Mouse (Mus musculus): Measurements from ENCODE around the gene Crip3.

The Crip3 gene

DNA sequence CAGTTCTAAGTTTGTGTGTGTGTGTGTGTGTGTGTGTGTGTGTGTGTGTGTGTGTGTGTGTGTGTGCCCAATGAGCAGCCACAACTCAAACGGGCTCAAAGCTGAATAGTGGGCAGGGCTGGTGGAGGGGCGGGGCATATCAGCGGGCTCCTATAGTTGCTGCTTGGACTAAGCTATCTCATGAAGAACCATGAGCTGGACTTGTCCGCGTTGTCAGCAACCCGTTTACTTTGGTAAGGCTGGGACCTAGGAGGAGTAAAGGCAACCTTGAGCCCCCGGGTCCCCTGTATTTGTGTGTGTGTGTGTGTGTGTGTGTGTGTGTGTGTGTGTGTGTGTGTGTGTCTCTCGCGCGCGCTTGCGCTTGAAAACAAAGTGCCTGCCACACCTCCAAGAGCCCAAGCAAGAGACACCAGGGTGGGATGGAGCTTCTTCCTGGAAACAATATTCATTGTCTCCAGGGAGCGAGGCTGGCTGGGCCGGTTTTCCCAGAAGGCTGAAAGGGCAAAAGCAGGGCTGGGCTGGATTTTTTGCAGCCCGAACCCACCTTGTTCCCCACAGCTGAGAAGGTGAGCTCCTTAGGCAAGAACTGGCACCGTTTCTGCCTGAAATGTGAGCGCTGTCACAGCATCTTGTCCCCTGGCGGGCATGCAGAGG, at the start of gene Crip3:
TSS of gene Crip3 (plus strand) at position 166 of the 654 bp plus-strand sequence.
- no peak for DNase-seq (ENCODE audit: low read depth, low spot score)

DNA sequence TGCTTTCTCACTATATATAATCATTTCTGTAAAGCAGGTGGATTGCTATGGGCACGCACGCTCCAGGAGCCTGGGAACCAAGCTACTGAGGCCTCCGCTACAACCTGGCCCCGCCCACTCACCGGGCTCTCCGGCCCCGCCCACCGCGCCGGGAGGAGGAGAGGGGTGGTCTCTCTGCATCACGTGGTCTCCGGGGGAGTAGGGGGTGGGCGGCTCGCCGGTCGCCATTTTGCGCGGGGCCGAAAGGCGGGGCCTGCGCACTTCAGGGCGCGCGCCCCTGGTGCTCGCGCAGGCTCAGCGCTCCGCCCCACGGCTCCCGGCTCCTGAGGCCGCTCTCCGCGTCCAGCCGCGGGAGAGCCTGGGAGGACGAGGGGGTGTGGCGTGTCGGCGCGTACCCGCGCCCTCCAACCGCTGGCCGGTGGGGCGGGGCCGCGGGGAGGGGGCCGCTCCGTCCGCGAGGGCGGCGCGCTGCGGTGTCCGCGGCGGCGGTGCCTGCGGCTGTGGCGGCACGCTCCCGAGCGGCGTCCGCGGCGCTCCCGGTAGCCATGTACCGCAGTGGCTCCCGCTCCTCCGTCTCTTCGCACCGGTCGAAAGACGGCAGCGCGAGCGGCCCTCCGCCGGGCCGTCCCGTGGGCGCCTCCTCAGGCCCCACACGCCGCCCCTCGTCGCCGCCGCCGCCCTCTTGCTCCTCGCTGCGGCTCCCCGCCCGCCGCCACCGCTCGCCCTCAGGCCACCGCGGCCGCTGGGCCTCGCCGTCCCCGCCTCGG, 45.2 kb upstream of the Crip3 start, which contains the start of gene Zfp318:
TSS of gene Zfp318 (plus strand) at position 438 of the 767 bp plus-strand sequence.
- DNase-seq (ENCODE audit: low read depth, low spot score), result peak; percentile 96

DNA sequence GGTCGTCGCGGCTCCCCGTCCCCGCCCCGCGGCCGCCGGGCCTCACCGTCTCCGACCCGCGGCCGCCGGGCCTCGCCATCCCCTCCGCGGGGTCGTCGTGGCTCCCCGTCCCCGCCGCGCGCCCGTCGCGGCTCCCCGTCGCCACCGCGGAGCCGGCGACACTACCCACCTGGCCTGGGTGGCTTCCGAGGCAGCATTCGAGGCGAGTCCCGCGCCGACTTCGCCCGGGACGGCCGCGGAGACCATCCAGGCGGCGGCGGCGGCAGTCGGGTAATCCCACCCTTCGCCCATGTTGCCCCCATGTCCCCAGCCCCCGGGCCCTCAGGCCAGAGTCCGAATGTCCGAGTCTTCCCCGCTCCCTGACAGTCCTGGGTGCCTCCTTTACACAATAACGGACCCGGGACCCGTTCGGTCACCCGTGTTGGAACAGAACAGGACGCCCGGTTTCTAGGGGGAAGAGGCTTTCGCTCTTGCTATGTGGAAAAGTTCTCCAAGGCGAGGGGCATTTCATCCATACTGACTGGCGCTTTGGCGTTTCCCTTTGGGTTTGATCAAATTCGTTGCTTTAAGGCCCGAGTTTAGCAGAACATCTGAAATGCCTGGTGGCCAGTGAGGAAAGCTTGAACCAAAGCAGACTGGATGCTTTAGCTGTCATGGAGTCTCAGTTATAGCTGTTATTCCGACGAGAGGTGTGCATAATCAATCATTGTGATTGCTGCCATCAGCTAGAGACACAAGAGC, 44.5 kb upstream of the Crip3 start:
- DNase-seq (ENCODE audit: low read depth, low spot score), result no peak

DNA sequence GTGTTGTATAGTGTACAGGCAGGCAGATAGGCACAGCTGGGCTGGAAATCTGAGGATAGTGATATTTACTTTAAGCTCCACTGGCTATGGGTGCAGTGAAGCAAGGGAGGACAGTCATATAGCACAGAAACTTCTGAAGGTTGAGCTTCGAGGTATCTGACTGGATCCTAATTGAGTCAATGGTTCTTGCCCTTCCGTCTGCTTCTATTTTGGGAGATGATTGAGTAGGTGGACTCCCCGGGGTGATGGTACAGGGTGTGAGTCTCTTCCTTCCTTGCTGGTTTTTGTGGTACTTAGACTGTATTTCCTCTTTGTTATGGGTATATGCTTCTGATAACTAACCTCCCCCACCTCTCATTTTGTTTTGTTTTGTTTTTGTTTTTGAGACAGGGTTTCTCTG, 40.5 kb upstream of the Crip3 start:
- no peak for DNase-seq (ENCODE audit: low read depth, low spot score)

DNA sequence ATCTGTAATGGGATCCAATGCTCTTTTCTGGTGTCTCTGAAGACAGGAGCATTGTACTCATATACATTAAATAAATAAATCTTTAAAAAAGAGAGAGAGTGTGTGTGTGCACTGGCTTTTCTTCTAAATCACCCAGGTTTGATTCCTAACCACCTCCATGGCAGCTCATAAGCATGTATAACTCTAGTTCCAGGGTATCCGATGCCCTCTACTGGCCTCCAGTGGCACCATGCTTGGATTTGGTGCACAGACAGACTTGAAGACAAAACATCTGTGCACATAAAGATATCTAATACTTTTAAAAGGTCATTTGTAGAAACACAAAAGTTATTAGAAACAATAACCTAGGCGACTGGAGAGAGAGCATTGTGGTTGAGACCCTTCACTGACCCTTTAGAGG, 35.7 kb upstream of the Crip3 start:
- no peak for DNase-seq (ENCODE audit: low read depth, low spot score)

DNA sequence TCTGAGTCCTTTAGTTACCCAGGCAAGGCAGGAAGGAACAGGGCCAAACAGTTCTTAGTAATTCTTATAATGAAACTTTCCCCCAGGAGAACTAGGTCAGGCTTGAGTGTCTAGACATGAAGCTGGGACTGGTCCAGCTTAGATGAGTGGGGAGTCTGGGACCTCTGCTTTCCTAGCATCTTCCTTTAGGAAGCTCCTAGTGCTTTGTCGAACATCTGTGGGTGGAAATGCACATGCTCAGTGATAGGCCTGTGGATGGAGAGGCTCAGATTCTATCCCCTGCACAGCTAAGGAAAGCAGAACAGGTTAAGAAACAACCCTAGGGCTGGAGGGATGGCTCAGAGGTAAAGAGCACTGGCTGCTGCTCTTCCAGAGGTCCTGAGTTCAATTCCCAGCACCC, 34.1 kb upstream of the Crip3 start:
- DNase-seq (ENCODE audit: low read depth, low spot score), result no peak

DNA sequence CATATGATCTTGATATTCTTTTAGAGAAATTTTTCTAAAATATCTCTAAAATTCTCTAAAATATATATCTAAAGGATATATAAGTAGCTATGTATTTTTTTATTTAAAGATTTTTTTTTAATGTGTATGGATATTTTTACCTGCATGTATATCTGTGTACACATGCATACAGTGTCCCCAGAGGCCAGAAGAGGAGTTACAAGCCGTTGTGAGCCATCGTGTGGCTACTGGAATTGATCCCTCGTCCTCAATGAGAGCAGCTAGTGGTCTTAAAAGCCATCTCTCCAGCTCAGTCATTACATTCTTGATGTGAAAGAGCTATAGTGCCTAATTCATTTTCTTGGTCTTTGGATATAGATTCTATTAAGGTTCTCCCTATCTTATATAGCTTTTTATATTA, 20.2 kb upstream of the Crip3 start:
- no peak for DNase-seq (ENCODE audit: low read depth, low spot score)

DNA sequence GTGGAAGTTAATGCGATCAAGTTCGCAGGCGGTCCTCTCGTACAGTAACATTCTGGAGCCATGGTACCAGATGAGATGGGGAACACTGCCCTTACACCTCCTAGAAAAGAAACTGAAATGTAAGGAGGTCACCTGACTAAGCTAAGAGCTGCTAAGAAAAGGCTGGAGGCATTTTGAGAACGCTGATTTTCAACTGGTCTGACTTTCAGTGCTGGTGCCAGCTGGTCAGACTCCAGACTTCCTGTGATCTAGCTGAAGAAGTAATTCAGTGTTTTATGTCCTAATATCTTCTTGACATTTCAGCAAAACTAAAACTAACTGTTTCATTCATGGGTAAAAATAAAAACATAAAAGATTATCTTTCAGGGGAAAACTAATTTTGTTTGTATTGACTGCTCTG, 10.1 kb upstream of the Crip3 start:
- DNase-seq (ENCODE audit: low read depth, low spot score), result no peak

DNA sequence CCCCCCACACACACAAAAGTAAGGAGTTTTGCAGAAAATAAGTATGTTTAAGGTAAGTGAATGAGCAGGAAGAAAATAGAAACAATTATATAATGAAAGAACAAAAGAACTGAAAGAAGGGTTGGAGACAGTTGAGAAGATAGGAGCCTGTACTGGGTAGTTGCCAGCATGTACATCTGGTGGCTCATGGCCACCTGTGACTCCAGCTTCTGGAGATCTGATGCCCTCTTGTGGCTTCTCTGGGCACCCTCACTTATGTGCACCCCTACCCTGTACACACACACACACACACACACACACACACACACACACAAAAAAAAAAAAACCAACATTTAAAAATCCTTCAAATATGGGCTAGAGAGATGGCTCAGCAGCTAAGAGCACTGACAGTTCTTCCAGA, 9.0 kb upstream of the Crip3 start:
- no peak for DNase-seq (ENCODE audit: low read depth, low spot score)

DNA sequence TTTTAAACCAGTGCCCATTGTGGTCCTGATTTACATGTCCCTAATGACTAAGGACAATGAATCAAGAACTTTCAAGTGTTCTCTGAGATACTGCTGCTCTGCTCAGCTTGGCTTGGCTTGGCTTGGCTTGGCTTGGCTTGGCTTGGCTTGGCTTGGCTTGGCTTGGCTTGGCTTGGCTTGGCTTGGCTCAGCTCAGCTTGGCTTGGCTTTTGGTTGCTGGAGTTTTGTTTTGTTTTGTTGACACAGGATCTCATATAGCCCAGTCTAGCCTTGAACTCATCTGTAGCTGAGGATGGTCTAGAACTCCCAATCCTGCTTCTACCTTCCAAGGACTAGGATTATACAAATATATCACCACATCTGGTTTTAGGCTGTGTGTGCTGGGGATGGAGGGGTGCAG, 2.2 kb upstream of the Crip3 start:
- no peak for DNase-seq (ENCODE audit: low read depth, low spot score)

DNA sequence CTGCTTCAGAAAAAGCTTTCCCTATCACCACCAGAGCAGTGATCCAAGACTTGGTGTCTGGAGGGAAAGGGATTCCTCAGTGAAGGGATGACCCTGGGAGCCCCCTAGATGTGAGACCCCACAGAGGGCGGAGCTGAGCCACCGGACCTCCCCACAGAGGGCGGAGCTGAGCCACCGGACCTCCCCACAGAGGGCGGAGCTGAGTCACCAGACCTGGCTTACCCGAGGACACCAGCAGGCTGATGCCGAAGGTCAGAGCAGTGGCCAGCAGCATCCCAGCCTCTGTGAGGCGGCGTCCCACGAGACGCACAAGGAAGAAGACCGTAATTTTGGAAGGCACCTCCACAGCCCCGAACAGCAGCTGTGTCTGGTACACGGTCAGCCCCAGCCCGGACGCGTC, 4.9 kb downstream of the Crip3 start:
- no peak for DNase-seq (ENCODE audit: low read depth, low spot score)

DNA sequence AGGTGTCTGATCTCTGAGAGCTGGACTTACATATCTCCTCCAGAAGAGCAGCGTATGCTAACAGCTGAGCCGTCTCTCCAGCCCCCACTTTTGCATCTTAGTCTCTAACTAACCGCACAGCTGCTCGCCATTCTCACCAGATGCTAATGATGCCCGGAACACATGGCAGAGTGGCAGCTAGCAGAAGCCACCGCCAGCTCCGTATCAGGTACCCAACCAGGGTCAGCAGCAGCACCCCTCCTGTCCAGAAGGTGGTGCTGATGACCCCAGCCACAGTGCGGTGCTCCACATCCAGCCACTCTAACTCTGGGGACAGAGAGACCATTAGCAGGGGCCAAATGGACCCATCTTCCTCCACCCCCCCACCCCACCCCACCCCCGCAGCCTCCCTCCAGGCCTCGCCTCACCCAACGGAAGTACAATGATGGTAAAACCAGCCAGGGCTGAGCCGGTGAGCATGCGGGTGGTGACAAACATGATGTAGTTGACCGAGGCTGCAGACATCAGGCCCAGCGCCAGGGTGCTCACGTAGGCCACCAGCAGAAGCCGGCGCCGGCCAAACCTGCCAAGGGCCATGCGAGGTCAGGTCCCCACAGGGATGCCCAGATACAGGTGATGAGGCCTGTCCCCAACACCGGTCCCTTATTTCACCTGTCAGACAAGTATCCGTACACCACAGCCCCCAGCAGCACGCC, 8.1 kb downstream of the Crip3 start:
- DNase-seq (ENCODE audit: low read depth, low spot score), result peak; percentile 64

DNA sequence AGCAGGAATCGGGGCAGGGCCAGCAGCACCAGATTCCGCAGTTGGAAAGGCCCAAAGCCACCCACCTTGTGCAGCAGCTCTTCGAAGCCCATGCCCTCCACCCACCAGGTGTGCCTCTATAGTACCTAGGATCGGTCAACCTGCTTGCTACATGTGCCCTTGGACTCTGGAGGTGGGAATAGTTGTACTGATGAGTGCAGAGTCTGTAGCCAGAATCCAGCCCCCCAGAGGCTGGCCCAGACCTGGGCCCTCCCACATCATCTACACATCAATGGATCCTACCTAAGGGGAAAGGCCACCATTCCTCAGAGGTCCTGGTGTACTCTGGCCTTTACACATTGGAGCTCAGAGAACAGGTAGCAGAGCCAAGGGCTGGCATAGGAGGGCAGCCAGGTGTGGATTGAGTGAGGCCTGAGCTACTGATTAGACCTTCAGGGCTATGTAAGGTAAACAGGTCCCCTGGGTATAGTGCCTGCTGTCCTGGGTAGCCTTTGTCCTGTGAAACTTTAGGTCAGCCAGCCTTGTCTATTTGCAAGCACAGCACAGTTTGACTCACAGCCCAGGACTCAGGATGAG, 9.7 kb downstream of the Crip3 start, which contains the start of gene Slc22a7:
TSS of gene Slc22a7 (minus strand) at position 160 of the 576 bp plus-strand sequence.
- no peak for DNase-seq (ENCODE audit: low read depth, low spot score)

DNA sequence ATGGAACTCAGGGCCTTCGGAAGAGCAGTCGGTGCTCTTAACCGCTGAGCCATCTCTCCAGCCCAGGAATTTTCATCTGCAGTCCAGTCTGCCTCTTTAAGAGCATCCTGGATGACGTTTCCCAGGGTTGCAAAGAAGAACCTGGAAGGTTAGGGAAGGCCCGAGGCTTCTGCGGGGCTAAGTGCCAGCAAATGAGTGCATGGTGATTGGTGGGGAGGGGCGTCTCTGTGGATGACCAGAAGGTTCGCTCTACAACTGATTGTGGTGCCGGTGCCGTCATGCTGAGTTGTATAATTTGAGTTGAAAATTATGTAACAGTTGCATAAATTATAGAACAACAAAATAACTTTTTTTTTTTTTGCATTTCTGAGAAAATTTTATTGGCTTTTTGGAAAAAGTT, 10.4 kb downstream of the Crip3 start:
- no peak for DNase-seq (ENCODE audit: low read depth, low spot score)

DNA sequence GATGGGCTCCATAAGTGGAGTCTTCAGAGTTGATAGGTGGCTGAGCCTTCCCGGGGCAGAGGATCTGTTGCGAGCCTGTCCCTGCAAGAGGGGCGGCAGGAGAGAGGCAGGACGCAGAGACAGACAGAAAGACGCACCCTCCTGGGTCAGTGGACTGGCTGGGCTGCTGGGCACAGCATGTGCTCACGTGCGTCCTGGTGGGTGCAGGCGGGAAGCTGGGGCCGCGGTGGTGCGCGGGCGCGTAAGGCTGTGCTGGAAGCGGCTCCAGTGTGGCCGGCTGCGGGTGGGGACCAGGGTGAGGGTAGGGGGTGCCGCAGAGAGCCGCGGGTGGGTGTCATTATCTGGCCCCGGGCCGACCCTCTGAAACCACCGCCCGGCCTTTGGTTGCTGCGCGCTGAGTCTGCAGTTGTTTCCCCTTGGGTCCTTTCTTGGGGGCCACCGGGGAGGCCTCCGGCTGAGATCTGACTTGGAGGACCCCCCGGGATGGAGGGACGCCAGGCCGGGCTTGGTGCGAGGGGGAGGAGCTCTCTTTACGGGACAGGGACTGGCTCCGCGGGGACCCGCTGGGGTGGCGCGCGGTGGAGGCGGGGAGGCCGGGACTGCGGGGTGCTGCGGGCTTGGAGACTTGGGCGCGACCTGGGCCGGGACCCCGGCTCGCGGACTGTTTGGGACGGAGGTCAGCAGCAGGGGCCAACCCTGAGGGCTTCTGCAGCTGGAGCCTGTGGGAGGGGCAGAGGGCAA, 16.3 kb downstream of the Crip3 start:
- no peak for DNase-seq (ENCODE audit: low read depth, low spot score)

DNA sequence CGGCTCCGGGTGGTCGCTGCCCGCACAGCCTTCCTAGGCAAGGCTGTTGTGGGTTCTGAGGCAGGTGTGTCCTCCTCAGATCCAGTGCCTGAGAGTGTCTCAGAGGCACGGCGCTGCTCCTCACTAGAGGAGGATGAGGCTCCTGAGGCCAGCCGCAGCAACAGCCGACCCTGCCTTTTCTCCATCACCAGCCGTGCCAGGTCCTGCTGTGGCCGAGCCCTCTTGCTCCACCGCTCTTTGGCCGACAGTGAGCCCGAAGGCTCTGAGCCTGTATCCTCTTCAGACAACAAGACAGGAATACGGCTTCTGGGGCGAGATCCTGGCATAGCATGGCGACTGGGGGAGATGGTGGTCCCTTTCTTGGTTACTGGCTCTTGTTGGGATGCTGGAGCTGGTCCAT, 17.5 kb downstream of the Crip3 start:
- no peak for DNase-seq (ENCODE audit: low read depth, low spot score)

DNA sequence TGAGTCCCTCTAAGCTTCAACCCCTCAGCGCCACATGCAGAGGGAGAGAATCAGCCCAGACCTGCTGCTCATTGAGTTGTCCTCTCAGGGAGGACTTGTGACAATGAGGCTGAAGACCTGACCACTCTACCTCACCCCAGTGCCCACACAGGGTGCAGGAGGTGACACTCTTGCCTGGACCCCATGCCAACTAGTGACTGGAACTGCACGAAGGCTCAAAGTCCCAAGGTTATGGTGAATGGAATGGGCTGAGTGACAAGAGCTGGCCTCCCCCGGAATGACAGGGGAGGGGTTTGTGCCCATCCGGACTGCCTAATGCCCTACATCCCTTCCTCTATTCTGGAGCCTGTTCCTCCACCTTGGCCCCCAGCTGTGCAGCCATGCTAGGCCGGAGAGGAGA, 24.0 kb downstream of the Crip3 start:
- DNase-seq (ENCODE audit: low read depth, low spot score), result no peak

DNA sequence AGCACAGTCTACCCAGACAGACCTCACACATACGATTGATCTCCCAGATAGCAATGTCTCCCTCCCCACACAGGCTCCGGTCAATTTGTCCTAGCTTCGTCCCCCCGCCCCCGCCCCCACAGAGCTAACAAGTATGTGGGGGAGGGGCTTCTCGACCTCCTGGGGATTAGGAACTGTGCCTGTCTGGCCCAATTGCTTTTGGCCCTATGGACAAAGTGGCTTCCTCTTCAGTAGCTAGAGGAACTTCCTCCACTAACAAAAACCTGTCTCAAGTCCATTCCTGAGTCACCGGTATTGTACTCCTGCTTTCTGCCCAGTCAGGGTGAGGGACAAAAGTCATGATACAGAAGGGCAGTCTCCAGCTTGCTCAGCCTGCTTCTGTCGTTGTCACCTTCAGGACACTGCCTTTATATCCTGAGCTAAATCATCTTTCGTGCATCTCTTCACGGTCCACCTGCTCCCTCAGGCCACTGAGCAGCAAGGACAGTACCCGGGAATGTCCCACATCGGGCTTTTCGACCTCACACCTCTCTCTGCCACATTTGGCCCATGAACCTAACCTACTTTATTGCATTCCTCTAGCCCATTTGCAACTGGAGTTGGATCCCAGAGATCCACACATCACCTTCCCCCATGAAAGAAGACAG, 24.7 kb downstream of the Crip3 start:
- DNase-seq (ENCODE audit: low read depth, low spot score), result no peak

DNA sequence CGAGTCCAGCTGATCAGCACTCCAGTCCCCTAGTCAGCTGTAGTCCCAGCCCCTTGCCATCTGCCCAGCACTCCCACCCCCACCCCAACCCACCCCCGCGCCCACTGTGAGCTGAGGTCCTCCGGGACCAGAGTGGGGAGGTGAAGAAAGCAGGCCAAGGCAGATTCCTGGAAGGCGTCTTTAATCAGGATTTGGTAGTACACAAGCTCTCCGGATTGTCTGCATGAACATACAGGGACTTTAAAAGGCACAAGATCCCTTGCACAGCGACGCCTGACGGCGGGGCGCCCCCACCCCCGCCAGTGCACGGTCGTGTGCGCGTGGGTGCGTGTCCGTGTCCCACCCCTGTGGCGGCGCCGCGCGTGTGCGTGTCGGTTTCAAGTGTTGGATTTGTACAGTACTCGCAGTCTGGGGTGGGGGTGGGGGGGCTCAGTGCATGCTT, 25.3 kb downstream of the Crip3 start:
- DNase-seq (ENCODE audit: low read depth, low spot score), result no peak

DNA sequence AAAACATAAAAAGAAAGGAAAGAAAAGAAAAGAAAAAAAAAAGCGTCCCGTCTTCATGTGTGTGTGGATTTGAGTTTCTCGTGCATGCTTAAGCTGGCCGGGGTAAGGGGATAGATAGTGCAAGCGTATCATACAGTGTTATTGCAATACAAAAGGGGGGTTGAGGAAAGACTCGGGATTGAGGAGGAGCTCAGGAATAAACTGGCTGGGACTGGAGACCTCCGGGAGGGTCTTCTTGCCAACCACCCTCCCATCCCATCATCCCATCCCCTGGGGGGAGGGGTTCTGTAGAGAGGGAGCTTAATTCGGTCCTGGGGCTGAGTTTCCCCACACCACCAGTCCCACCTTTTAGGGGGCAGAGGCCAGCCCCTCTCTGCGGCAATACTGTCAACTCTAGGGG, 25.8 kb downstream of the Crip3 start:
- no peak for DNase-seq (ENCODE audit: low read depth, low spot score)
